Mouse (Mus musculus): ENCODE measurements around the gene D3Ertd254e. TPM values are rescaled to one million over a fixed set of nuclear protein-coding genes. Genes with fewer than 3 reads are reported as not detected.

D3Ertd254e gene
- polyA plus RNA-seq, 1 experiment, result 1.3 TPM

GRCm38 (mm10) chr3:36186510-36186909, 35.7 kb downstream of the D3Ertd254e start:
- Histone ChIP-seq H3K36me3 (ENCODE audit: control insufficient read depth, insufficient read depth, low read length) (no peaks in the 10 kb centered on the region), H3K4me3 (ENCODE audit: insufficient read depth, low read depth, low read length) (no peak overlapping the region), H3K27ac (ENCODE audit: insufficient read depth, low read depth, low read length) (no peak overlapping the region), H3K27me3 (replicated peaks; ENCODE audit: control insufficient read depth, insufficient read depth, low read length) (no peaks in the 10 kb centered on the region), H3K4me1 (ENCODE audit: control insufficient read depth, insufficient read depth, low read length) (no peaks in the 10 kb centered on the region)
- TF ChIP-seq CTCF (conservative IDR thresholded peaks at IDR 0.05; ENCODE audit: insufficient read depth, insufficient read length, low read depth, low read length) (no peak), POLR2A (IDR thresholded peaks at IDR 0.05; ENCODE audit: low read depth, low read length) (no peak)
- no peak for DNase-seq
- WGBS, result 77% methylated on average over 4 of the region's 4 CpGs

- DNase-seq, result no peak
- Histone ChIP-seq H3K4me3 (ENCODE audit: insufficient read depth, low read depth, low read length) (no peak overlapping the region), H3K27me3 (replicated peaks; ENCODE audit: control insufficient read depth, insufficient read depth, low read length) (no peaks in the 10 kb centered on the region), H3K36me3 (ENCODE audit: control insufficient read depth, insufficient read depth, low read length) (no peaks in the 10 kb centered on the region), H3K27ac (ENCODE audit: insufficient read depth, low read depth, low read length) (no peak overlapping the region), H3K4me1 (ENCODE audit: control insufficient read depth, insufficient read depth, low read length) (no peaks in the 10 kb centered on the region)
- WGBS, result 93% methylated on average over 8 of the region's 8 CpGs
- TF ChIP-seq CTCF (conservative IDR thresholded peaks at IDR 0.05; ENCODE audit: insufficient read depth, insufficient read length, low read depth, low read length), result no peak
- TF ChIP-seq POLR2A (IDR thresholded peaks at IDR 0.05; ENCODE audit: low read depth, low read length), result no peak
Observed at GRCm38 (mm10) chr3:36189243-36189642, 38.4 kb downstream of the D3Ertd254e start.

- Histone ChIP-seq H3K27ac (ENCODE audit: insufficient read depth, low read depth, low read length) (no peak overlapping the region), H3K4me3 (ENCODE audit: insufficient read depth, low read depth, low read length) (no peak overlapping the region), H3K4me1 (ENCODE audit: control insufficient read depth, insufficient read depth, low read length) (peaks cover 3% of the 10 kb centered on the region; the same call in 1 of the 2 replicates), H3K36me3 (ENCODE audit: control insufficient read depth, insufficient read depth, low read length) (no peaks in the 10 kb centered on the region), H3K27me3 (replicated peaks; ENCODE audit: control insufficient read depth, insufficient read depth, low read length) (no peaks in the 10 kb centered on the region)
- TF ChIP-seq CTCF (conservative IDR thresholded peaks at IDR 0.05; ENCODE audit: insufficient read depth, insufficient read length, low read depth, low read length), result no peak
- no peak for TF ChIP-seq POLR2A (IDR thresholded peaks at IDR 0.05; ENCODE audit: low read depth, low read length)
- 63% methylated on average over 5 of the region's 5 CpGs for WGBS
- DNase-seq, result no peak
Observed at GRCm38 (mm10) chr3:36201098-36201497, 50.3 kb downstream of the D3Ertd254e start.

GRCm38 (mm10) chr3:36202932-36203331, 52.1 kb downstream of the D3Ertd254e start:
- TF ChIP-seq POLR2A (IDR thresholded peaks at IDR 0.05; ENCODE audit: low read depth, low read length) (no peak), CTCF (conservative IDR thresholded peaks at IDR 0.05; ENCODE audit: insufficient read depth, insufficient read length, low read depth, low read length) (no peak)
- peaks cover 10% of the 10 kb centered on the region; the same call in 1 of the 2 replicates for H3K4me1 ChIP-seq (ENCODE audit: control insufficient read depth, insufficient read depth, low read length)
- no peak overlapping the region for H3K4me3 ChIP-seq (ENCODE audit: insufficient read depth, low read depth, low read length)
- peak; percentile 45 for DNase-seq
- H3K36me3 ChIP-seq (ENCODE audit: control insufficient read depth, insufficient read depth, low read length), result no peaks in the 10 kb centered on the region
- no peaks in the 10 kb centered on the region for H3K27me3 ChIP-seq (replicated peaks; ENCODE audit: control insufficient read depth, insufficient read depth, low read length)
- WGBS, result 62% methylated on average over 7 of the region's 7 CpGs
- H3K27ac ChIP-seq (ENCODE audit: insufficient read depth, low read depth, low read length), result no peak overlapping the region

GRCm38 (mm10) chr3:36207520-36208264, 56.9 kb downstream of the D3Ertd254e start:
- peak overlapping the region; percentile 44 for H3K4me3 ChIP-seq (ENCODE audit: insufficient read depth, low read depth, low read length)
- 40% methylated on average over 19 of the region's 19 CpGs for WGBS
- DNase-seq, result peak; percentile 83
- peak overlapping the region; percentile 79; the same call in 1 of the 2 replicates for H3K27ac ChIP-seq (ENCODE audit: insufficient read depth, low read depth, low read length)
- TF ChIP-seq POLR2A (IDR thresholded peaks at IDR 0.05; ENCODE audit: low read depth, low read length) (no peak), CTCF (conservative IDR thresholded peaks at IDR 0.05; ENCODE audit: insufficient read depth, insufficient read length, low read depth, low read length) (no peak)
- peaks cover 10% of the 10 kb centered on the region; the same call in 1 of the 2 replicates for H3K4me1 ChIP-seq (ENCODE audit: control insufficient read depth, insufficient read depth, low read length)
- H3K36me3 ChIP-seq (ENCODE audit: control insufficient read depth, insufficient read depth, low read length), result no peaks in the 10 kb centered on the region
- H3K27me3 ChIP-seq (replicated peaks; ENCODE audit: control insufficient read depth, insufficient read depth, low read length), result no peaks in the 10 kb centered on the region

GRCm38 (mm10) chr3:36209776-36210555, 59.1 kb downstream of the D3Ertd254e start:
- Histone ChIP-seq H3K27me3 (replicated peaks; ENCODE audit: control insufficient read depth, insufficient read depth, low read length) (no peaks in the 10 kb centered on the region), H3K4me1 (ENCODE audit: control insufficient read depth, insufficient read depth, low read length) (peaks cover 7% of the 10 kb centered on the region; the same call in 1 of the 2 replicates), H3K27ac (ENCODE audit: insufficient read depth, low read depth, low read length) (no peak overlapping the region), H3K4me3 (ENCODE audit: insufficient read depth, low read depth, low read length) (no peak overlapping the region), H3K36me3 (ENCODE audit: control insufficient read depth, insufficient read depth, low read length) (no peaks in the 10 kb centered on the region)
- 46% methylated on average over 11 of the region's 11 CpGs for WGBS
- DNase-seq, result peak; percentile 52
- TF ChIP-seq CTCF (conservative IDR thresholded peaks at IDR 0.05; ENCODE audit: insufficient read depth, insufficient read length, low read depth, low read length), result no peak

- H3K36me3 ChIP-seq (ENCODE audit: control insufficient read depth, insufficient read depth, low read length), result no peaks in the 10 kb centered on the region
- peaks cover 7% of the 10 kb centered on the region; the same call in 1 of the 2 replicates for H3K4me1 ChIP-seq (ENCODE audit: control insufficient read depth, insufficient read depth, low read length)
- WGBS, result 49% methylated on average over 2 of the region's 2 CpGs
- no peak for TF ChIP-seq CTCF (conservative IDR thresholded peaks at IDR 0.05; ENCODE audit: insufficient read depth, insufficient read length, low read depth, low read length)
- DNase-seq, result no peak
- no peaks in the 10 kb centered on the region for H3K27me3 ChIP-seq (replicated peaks; ENCODE audit: control insufficient read depth, insufficient read depth, low read length)
- no peak overlapping the region for H3K4me3 ChIP-seq (ENCODE audit: insufficient read depth, low read depth, low read length)
- H3K27ac ChIP-seq (ENCODE audit: insufficient read depth, low read depth, low read length), result no peak overlapping the region
Observed at GRCm38 (mm10) chr3:36210939-36211338, 60.1 kb downstream of the D3Ertd254e start.
